In genomic region chr1:42917908-42918307, GRCm38 (mm10) we compare ENCODE assay signal across 10 mouse cellular contexts. TPM values are rescaled to one million over a fixed set of nuclear protein-coding genes. Genes with fewer than 3 reads are reported as not detected.
DNase-seq lines count a peak whose midpoint lies in the region; ATAC-seq lines count a peak whose summit lies in the region.
"Had no signal": no experiment of that assay in that cellular context is flagged by ENCODE, and none has a peak within 500 bp of the region (broad histone marks: within the 10 kb centered on the region; RNA-seq: fewer than 3 reads in every experiment).

No protein-coding gene starts in this region.

- no peaks in the 10 kb centered on the region for H3K9me3 ChIP-seq in heart, embryonic 12.5 days (replicated peaks)

- no peaks in the 10 kb centered on the region for H3K36me3 ChIP-seq in heart, embryonic 12.5 days

- intact Hi-C loops in heart, postnatal 10 days (cut with DNase I): loop anchor here (5.0 kb wide), 1 partner anchor 344 kb away; no protein-coding TSS in a partner anchor

- H3K27ac ChIP-seq in heart, embryonic 12.5 days (ENCODE audit: poor library complexity, severe bottlenecking): no peak overlapping the region

- ATAC-seq in heart, embryonic 12.5 days (ENCODE audit: insufficient number of reproducible peaks, low FRiP score): 0 out of 2 replicates have a peak, but pooled peaks have one; percentile 39
- ATAC-seq: CD4-positive, CD25-positive, alpha-beta regulatory T cell, adult 4 months had no signal

- no peaks in the 10 kb centered on the region for H3K27me3 ChIP-seq in heart, embryonic 12.5 days (replicated peaks)

- peak overlapping the region; percentile 31 for H3K4me2 ChIP-seq in heart, embryonic 12.5 days

- 19% methylated on average over 4 of the region's 4 CpGs for WGBS in heart, embryonic 12.5 days

- no peak overlapping the region for H3K4me3 ChIP-seq in heart, embryonic 12.5 days
- H3K4me3 ChIP-seq: erythroblast, embryonic 14.5 days had no signal

- no peak for DNase-seq in heart, postnatal 10 days
- DNase-seq in 3T3-L1 (ENCODE audit: low read depth, low spot score) (peak; percentile 74), WW6 (ENCODE audit: low read depth, low spot score) (peak; percentile 40)
- DNase-seq in hindlimb bud, embryonic 11.5 days (ENCODE audit: extremely low spot score, low read depth, low spot score): peak; percentile 39
- DNase-seq in layer of hippocampus, postnatal 25 days (ENCODE audit: extremely low spot score in 1 of 2, low spot score in 1 of 2): no peak
- DNase-seq in right cerebral cortex, postnatal 4 days: no peak
- no peak for DNase-seq in urinary bladder, postnatal 4 days (ENCODE audit: low spot score in 2 of 2)

- H3K9ac ChIP-seq in heart, embryonic 12.5 days: no peak overlapping the region

- no peaks in the 10 kb centered on the region for H3K4me1 ChIP-seq in heart, embryonic 12.5 days (replicated peaks)

RNA-seq across cellular contexts. Expression of gene Gpr45, which starts 34.8 kb away (rescaled TPM):
- 3.0 and 3.1 TPM in 2 replicates for polyA plus RNA-seq in heart, embryonic 12.5 days (2016; fragmentation: Nextera tagmentation; extraction: Ambion mirVana)
- total RNA-seq in heart, postnatal 10 days (2021): under 1 TPM; 0.67 to 0.77 TPM
- total RNA-seq in layer of hippocampus, postnatal 25 days (2021): 10 to 100 TPM; 24.8 to 25.8 TPM
- polyA plus RNA-seq: erythroblast, embryonic 14.5 days had no signal

Comparison
In these comparisons a context has a peak if more than half of its experiments do, and no peak if none do; other contexts are left out.
1. DNase-seq: peak in 3T3-L1 (single experiment), WW6 (single experiment) and hindlimb bud, embryonic 11.5 days (single experiment); none in heart, postnatal 10 days (0 of 2), layer of hippocampus, postnatal 25 days (0 of 2), right cerebral cortex, postnatal 4 days (single experiment) and urinary bladder, postnatal 4 days (0 of 2).
2. RNA of gene Gpr45, which starts 34.8 kb away (total RNA-seq): 24.8 to 25.8 TPM in layer of hippocampus, postnatal 25 days; 0.67 to 0.77 TPM in heart, postnatal 10 days; every median in the first group is over 10 times any median in the second.